Mouse (Mus musculus) megakaryocyte progenitor cell, adult 5-6 weeks (primary cell): Measurements from ENCODE around the gene Tex50. TPM values are rescaled to one million over a fixed set of nuclear protein-coding genes. Genes with fewer than 3 reads are reported as not detected.
"Not testable (repeated sequence)": the region's sequence is repeated elsewhere in the genome, so short reads cannot be mapped to it uniquely, and the experiment has no call there.

Experiments used
- ATAC-seq: replicated peaks from 2 replicates; pipeline ENCODE4 v1.8.0; 2016; ENCODE audit warnings: mild to moderate bottlenecking, moderate TSS enrichment, inconsistent platforms; ENCODE audit not compliant: poor library complexity
- total RNA-seq, 2 experiments: library from RNA; stranded (forward) in 1 of 2; stranded (reverse) in 1 of 2; fragments of 157-497, 149-512 nt in 1 of 2; fragments of 200-1000 nt in 1 of 2; gene quantifications; 2 replicates each; pipeline versions ENCODE4 v1.2.3 to v1.2.4; 2015 to 2017

The Tex50 gene
- total RNA-seq (2015) (not detected in 2 replicates), total RNA-seq (2017) (not detected in 2 replicates)

DNA sequence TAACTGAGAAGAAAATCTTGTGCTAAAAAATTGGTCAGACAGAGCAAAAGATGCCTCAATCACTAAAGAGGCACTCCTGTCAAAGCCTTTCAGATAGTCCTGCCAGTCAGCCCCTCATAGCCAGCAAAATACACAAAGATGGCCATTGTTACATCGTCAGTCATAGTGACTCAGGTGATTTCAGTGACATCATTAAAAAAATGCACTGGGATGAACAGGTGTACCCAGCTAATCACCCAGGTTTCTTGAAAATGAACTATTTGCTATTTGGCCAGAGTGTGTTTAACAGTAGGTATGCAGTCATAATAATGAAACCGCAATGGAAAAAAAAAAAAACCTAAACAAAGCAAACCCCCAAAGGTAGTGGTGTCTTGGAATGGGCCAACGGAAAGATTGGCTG lies at the start of gene Tex50:
Gene Tex50, minus strand, starts transcription at position 101 of the 400 bp plus-strand sequence.
- ATAC-seq, result no peak

DNA sequence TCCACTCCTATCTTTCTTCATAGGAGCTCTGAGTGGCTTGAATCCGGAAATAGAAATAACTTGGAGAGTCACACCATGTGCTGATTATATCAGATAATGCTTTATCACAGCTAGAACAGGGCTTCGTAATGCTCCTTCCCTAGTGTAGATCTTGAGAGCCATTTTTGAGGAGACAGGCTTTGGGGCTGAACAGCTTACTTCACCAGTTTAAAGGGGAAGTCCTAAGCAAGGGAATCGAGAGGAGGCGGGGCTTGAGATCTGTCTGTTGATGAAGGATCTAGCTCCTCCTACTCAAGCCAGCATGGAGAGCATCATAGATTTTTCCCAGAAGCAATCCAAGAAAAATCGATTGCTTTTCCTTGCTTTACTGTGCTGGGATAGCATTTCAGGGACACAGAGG lies 40.7 kb upstream of the Tex50 start:
- 0 out of 2 replicates have a peak, but pooled peaks have one; percentile 17 for ATAC-seq

- ATAC-seq, result not testable (repeated sequence)
Observed at GRCm38 (mm10) chr1:161196364-161196763, 37.2 kb upstream of the Tex50 start.

DNA sequence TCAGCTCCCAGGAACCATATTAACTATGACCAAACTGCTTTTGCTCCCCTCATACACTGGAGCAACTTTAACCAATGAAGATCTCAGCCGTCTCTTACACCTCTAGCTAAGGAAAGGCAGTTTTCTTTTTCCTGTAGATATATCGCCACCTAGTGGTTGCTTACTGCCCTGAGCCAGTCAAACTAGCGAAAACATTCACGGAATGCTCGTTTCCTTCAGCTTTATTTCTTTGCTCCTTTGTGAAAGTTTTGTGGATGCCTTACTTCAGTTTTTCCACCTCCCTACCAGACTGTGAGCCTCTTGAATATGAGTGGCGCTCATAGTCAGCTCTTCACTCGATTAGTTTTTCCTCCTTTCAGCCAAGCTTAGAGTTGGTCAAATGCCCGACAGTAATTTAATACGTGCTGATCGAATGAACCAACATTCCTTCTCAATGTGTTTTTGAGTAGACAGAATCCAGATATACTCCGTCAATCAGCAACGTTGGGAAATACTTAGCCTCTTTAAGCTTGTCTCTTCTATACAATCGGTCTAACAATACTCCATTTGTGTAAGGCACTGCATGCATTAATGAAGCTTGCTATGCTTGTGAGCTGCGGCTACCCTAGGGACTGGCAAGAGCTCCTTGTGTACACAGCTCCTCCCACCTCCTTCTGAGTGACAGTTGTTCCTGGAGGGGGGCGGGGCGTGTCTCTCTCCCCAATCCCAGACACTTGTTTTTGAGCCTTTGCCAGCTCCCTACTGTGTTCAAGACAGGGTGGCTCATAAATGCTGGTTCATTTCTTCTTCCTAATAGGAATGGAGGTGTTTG lies 36.6 kb upstream of the Tex50 start:
- ATAC-seq, result peak; percentile 94

DNA sequence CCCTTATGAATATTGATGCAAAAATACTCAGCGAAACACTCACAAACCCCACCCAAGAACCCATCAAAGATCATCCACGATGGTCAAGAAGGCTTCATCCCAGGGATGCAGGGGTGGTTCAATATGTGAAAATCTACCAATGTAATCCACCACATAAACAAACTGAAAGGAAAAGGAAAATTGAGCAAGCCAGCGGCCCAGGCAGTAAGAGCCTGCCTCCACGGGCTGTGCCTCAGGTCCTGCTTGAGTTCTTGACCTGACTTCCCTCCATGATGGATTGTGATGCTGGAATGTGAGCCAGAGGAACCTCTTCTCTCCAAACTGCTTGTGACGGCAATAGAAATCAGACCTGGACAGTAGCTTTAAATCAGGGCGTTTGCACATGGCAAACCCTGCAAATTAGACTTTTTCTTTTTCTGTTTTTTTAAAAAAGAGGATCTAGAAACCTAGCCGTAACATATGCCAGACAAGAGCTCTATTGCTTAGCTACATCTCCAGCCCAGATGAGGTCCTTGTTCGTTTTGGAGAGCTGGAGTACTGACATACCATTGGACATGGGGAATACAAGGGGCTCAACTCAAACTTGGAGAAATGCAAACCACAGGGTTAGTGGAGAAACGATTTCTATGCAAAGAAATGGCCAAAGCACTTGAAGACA lies 31.3 kb upstream of the Tex50 start:
- ATAC-seq, result peak; percentile 55; the same call in 1 of the 2 replicates

GRCm38 (mm10) chr1:161185431-161185830 lies 26.3 kb upstream of the Tex50 start:
- ATAC-seq, result no peak

DNA sequence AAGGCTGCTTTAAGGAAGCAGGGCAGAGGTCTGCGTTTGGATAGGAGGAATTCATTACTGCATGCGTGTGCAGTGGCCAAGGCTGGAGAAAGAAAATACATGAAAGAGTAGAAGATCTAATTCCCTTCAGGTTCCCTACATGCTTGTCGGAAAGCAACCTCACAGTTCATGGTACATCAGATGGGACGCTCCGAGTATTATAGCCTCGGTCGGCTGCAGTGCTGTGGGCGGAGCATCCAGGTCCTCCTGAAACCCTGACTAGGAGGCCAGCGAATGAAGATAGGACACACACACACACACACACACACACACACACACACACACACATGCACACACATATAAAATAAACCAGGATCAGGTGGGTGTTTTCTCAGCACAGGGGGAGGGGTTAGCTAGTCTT lies 24.6 kb upstream of the Tex50 start:
- ATAC-seq, result peak; percentile 35

GRCm38 (mm10) chr1:161182386-161182785 lies 23.3 kb upstream of the Tex50 start:
- no peak for ATAC-seq

- ATAC-seq, result peak; percentile 95
Observed at GRCm38 (mm10) chr1:161180674-161181073, 21.6 kb upstream of the Tex50 start.

GRCm38 (mm10) chr1:161170651-161171050 lies 11.5 kb upstream of the Tex50 start:
- peak; percentile 100 for ATAC-seq

- peak; percentile 50; the same call in 1 of the 2 replicates for ATAC-seq
Observed at GRCm38 (mm10) chr1:161160266-161160665, 1.2 kb upstream of the Tex50 start.

GRCm38 (mm10) chr1:161156546-161156945 lies 2.6 kb downstream of the Tex50 start:
- no peak for ATAC-seq

DNA sequence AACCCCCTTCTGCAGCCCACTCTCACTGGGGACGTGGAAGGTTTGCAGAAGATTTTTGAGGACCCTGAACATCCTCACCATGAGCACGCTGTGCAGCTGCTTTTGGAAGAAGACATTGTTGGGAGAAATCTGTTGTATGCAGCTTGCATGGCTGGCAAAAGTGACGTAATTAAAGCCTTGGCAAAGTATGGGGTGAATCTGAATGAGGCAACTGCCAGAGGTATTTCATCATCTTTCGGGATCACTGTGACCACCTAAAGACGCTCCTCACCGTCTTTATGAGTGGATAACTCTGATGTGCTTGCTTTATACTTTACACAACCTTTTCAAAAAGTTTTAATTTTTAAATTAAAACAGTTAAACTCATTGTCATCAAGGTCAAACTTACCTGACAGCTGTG lies 8.0 kb downstream of the Tex50 start:
- ATAC-seq, result 0 out of 2 replicates have a peak, but pooled peaks have one; percentile 26

DNA sequence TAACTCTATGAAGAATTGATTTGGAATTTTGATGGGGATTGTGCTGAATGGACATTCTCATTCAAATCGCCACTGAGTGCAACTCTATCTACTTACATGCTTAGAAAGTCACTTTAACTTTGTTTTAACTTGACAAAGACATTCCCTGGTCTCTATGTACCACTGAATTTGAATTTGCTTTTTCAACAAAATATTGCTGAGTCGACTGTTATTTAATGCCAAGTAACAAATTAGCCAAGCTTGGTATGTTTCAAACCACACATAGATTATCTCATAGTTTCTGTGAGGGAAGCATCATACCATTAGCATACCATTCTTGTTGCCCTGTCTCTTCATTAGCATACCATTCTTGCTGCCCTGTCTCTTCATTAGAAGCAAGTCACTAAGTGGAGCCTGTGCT lies 11.2 kb downstream of the Tex50 start:
- ATAC-seq, result no peak

GRCm38 (mm10) chr1:161145611-161146010 lies 13.5 kb downstream of the Tex50 start:
- ATAC-seq, result not testable (repeated sequence)

GRCm38 (mm10) chr1:161143216-161143615 lies 15.9 kb downstream of the Tex50 start:
- no peak for ATAC-seq

- peak; percentile 68 for ATAC-seq
Observed at GRCm38 (mm10) chr1:161142531-161143159, 16.5 kb downstream of the Tex50 start, which contains the start of gene Ankrd45. TSS of gene Ankrd45 (plus strand) at chr1:161142691.

GRCm38 (mm10) chr1:161140026-161140762 lies 18.9 kb downstream of the Tex50 start:
- ATAC-seq, result peak; percentile 67

- peak; percentile 89 for ATAC-seq
Observed at GRCm38 (mm10) chr1:161139496-161139895, 19.6 kb downstream of the Tex50 start.

- ATAC-seq, result peak; percentile 100
Observed at GRCm38 (mm10) chr1:161130726-161131664, 28.1 kb downstream of the Tex50 start, which contains the start of gene Klhl20. TSS of gene Klhl20 (minus strand) at chr1:161131511.
